Mouse (Mus musculus): ENCODE measurements around the gene Rpl37.

Gene Rpl37

GRCm38 (mm10) chr15:5116270-5117030, at the start of gene Rpl37:
Gene Rpl37 (plus strand): TSS chr15:5116645.
- DNase-seq = peak; percentile 98

GRCm38 (mm10) chr15:5068801-5069518, 47.5 kb upstream of the Rpl37 start:
- peak; percentile 49 for DNase-seq

GRCm38 (mm10) chr15:5081235-5081634, 35.2 kb upstream of the Rpl37 start:
- no peak for DNase-seq

- DNase-seq = peak; percentile 32
Measured at GRCm38 (mm10) chr15:5086162-5086561, 30.3 kb upstream of the Rpl37 start.

GRCm38 (mm10) chr15:5088850-5089608, 27.4 kb upstream of the Rpl37 start:
- no peak for DNase-seq

GRCm38 (mm10) chr15:5090131-5090530, 26.3 kb upstream of the Rpl37 start:
- no peak for DNase-seq

GRCm38 (mm10) chr15:5095534-5096301, 20.7 kb upstream of the Rpl37 start:
- DNase-seq = no peak

- no peak for DNase-seq
Measured at GRCm38 (mm10) chr15:5097376-5097775, 19.1 kb upstream of the Rpl37 start.

- no peak for DNase-seq
Measured at GRCm38 (mm10) chr15:5102312-5102711, 14.1 kb upstream of the Rpl37 start.

- no peak for DNase-seq
Measured at GRCm38 (mm10) chr15:5105891-5106290, 10.6 kb upstream of the Rpl37 start.

- peak; percentile 36 for DNase-seq
Measured at GRCm38 (mm10) chr15:5106293-5106692, 10.2 kb upstream of the Rpl37 start.

- peak; percentile 54 for DNase-seq
Measured at GRCm38 (mm10) chr15:5107686-5108654, 8.5 kb upstream of the Rpl37 start, which contains the start of gene Card6. Gene Card6 (minus strand): TSS chr15:5108539.

- no peak for DNase-seq
Measured at GRCm38 (mm10) chr15:5108655-5109040, 7.8 kb upstream of the Rpl37 start.

- no peak for DNase-seq
Measured at GRCm38 (mm10) chr15:5112651-5113050, 3.8 kb upstream of the Rpl37 start.

- no peak for DNase-seq
Measured at GRCm38 (mm10) chr15:5115173-5115572, 1.3 kb upstream of the Rpl37 start.

- DNase-seq = peak; percentile 37
Measured at GRCm38 (mm10) chr15:5117031-5117601, 671 bp downstream of the Rpl37 start.

- DNase-seq = no peak
Measured at GRCm38 (mm10) chr15:5118626-5119025, 2.2 kb downstream of the Rpl37 start.

- no peak for DNase-seq
Measured at GRCm38 (mm10) chr15:5119192-5119591, 2.7 kb downstream of the Rpl37 start.

- no peak for DNase-seq
Measured at GRCm38 (mm10) chr15:5119707-5120106, 3.3 kb downstream of the Rpl37 start.

- no peak for DNase-seq
Measured at GRCm38 (mm10) chr15:5121535-5122313, 5.3 kb downstream of the Rpl37 start.
